Mouse (Mus musculus) embryonic facial prominence, embryonic 14.5 days (tissue): Measurements from ENCODE around the gene Gm3252. TPM values are rescaled to one million over a fixed set of nuclear protein-coding genes. Genes with fewer than 3 reads are reported as not detected.
"Not testable (repeated sequence)": the region's sequence is repeated elsewhere in the genome, so short reads cannot be mapped to it uniquely, and the experiment has no call there.

Source experiments
- ATAC-seq: fragments of 200-750 bp; cut with Nextera tagmentation; 2 replicates; pipeline ENCODE4 v1.8.0; 2017; ENCODE audit warnings: low read depth, moderate number of reproducible peaks, moderate TSS enrichment
- DNase-seq: peaks from one replicate; pipeline ENCODE4 v3.0.0-alpha.2; 2015; ENCODE audit warnings: low spot score
- H3K27ac ChIP-seq: fragments of 300-500 bp; sonication (generic); replicated peaks from 2 replicates; pipeline ENCODE4 v1.5.1; 2014; ENCODE audit warnings: low read depth, mild to moderate bottlenecking, low read length, moderate library complexity
- H3K27me3 ChIP-seq: fragments of 300-500 bp; sonication (generic); replicated peaks from 2 replicates; pipeline ENCODE4 v1.6.1; 2014; ENCODE audit warnings: low read length; ENCODE audit not compliant: control insufficient read depth, insufficient read depth
- H3K36me3 ChIP-seq: fragments of 300-500 bp; sonication (generic); 2 replicates; pipeline ENCODE4 v1.6.1; 2014; ENCODE audit warnings: low read length, mixed read lengths; ENCODE audit not compliant: control insufficient read depth, insufficient read depth
- H3K4me1 ChIP-seq: fragments of 300-500 bp; sonication (generic); 2 replicates; pipeline ENCODE4 v1.6.1; 2014; ENCODE audit warnings: antibody characterized with exemption, low read length; ENCODE audit not compliant: control insufficient read depth, insufficient read depth
- H3K4me2 ChIP-seq: fragments of 300-500 bp; sonication (generic); 2 replicates; pipeline ENCODE4 v1.6.1; 2014; ENCODE audit warnings: low read depth, mild to moderate bottlenecking, low read length, moderate library complexity, mixed read lengths
- H3K4me3 ChIP-seq: fragments of 300-500 bp; sonication (generic); 2 replicates; pipeline ENCODE4 v1.5.1; 2014; ENCODE audit warnings: low read depth, mild to moderate bottlenecking, low read length
- H3K9ac ChIP-seq: fragments of 300-500 bp; sonication (generic); 2 replicates; pipeline ENCODE4 v1.6.1; 2014; ENCODE audit warnings: low read depth, mild to moderate bottlenecking, low read length, moderate library complexity, mixed read lengths
- H3K9me3 ChIP-seq: fragments of 300-500 bp; sonication (generic); 2 replicates; pipeline ENCODE4 v1.6.1; 2016; ENCODE audit warnings: low read length; ENCODE audit not compliant: control insufficient read depth
- WGBS: fragments of 180-500 bp; shearing (Covaris S2); extraction: QIAGEN DNeasy Blood & Tissue Kit; methylation state at CpG from one replicate; pipeline ENCODE4 v1.1.7; 2014; 5-methylcytosine and 5-hydroxymethylcytosine counted together
- polyA plus RNA-seq: library from polyadenylated mRNA; unstranded; fragments of >200 nt; fragmentation: Nextera tagmentation; extraction: Ambion mirVana; gene quantifications from 2 replicates; pipeline ENCODE4 v1.2.1, GENCODE M21; 2014

Gm3252 gene
- polyA plus RNA-seq, result 0.16 and 0.18 TPM in 2 replicates

DNA sequence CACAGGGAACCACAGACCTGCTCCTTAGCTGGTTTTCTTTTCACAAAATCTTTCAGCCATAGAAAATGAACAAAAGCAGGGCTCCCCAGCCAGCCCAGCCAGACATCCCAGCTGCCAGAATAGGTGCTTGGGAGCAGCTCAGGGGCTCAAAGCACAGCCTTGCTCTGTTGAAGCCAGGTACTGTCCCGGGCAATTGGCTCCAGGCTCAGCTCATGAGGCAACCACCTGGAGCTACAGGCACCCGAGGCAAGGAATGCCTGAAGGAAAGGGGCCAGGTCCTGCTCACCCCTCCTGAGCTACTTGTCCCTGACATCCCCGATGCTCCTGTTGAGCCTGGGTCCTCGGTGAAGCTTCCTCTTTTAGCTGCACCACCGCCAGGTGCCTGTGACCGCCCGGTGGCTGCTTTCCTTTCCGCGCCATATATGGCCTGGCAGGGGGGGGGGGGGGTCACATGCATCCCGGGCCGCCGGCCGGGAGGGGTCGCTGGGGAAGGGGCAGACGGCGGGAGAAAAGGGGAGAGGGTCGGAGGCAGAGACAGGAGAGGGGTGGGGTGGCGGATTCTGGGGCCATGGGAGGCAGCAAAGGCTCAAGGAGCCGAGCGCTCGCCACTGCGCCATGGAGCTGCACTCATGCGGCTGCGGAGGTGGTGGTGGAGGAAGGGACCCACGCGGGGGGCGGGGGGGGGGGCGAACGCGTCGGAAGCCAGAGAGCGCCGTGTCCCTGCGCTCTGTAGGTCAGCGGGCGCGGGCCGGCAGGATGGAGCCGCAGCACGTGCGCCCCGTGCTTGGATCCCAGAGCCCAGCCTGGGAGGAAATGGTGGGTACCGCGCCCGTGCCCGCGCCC, at the start of gene Gm3252:
Gene Gm3252, plus strand, starts transcription at position 738 of the 843 bp plus-strand sequence.
- ATAC-seq, H3K27ac ChIP-seq, H3K27me3 ChIP-seq, H3K36me3 ChIP-seq, H3K4me1 ChIP-seq, DNase-seq, H3K9me3 ChIP-seq, H3K9ac ChIP-seq: not testable (repeated sequence)
- H3K4me2 ChIP-seq, result peak within 1 kb of the TSS; percentile 46
- H3K4me3 ChIP-seq, result peak within 1 kb of the TSS; percentile 17
- 0% methylated on average over 2 of the region's 47 CpGs for WGBS

DNA sequence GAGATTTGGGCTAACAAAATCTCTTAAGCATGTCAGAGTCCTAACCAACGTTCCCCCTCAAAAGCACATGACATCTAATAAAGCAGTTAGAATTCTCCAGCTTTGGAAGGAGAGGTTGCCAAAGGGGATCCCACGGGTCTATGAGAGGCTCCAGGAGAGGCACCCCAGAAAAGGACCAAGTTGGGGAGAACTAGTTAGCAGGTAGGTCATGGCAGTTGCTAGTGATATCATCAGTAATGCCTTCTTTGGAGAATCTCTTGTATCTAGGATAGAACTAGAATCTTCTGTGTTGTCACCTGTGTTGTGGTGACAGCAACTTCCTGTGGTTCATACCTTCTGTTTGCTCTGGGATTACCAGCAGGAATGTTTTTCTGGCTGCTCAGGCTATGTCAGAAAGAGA, 17.6 kb upstream of the Gm3252 start, which contains the start of gene Gm7876:
Gene Gm7876, plus strand, starts transcription at position 301 of the 400 bp plus-strand sequence.
- H3K4me3 ChIP-seq, H3K27me3 ChIP-seq, H3K4me2 ChIP-seq, H3K4me1 ChIP-seq, H3K27ac ChIP-seq, H3K9ac ChIP-seq, ATAC-seq, DNase-seq, H3K36me3 ChIP-seq, H3K9me3 ChIP-seq: not testable (repeated sequence)
- WGBS, result 56% methylated on average over 1 of the region's 2 CpGs

DNA sequence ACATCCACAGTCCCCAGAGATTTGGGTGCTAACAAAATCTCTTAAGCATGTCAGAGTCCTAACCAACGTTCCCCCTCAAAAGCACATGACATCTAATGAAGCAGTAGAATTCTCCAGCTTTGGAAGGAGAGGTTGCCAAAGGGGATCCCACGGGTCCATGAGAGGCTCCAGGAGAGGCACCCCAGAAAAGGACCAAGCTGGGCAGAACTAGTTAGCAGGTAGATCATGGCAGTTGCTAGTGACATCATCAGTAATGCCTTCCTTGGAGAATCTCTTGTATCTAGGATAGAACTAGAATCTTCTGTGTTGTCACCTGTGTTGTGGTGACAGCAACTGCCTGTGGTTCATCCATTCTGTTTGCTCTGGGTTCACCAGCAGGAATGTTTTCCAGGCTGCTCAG, 49.5 kb downstream of the Gm3252 start, which contains the start of gene Gm9602:
Gene Gm9602, plus strand, starts transcription at position 301 of the 400 bp plus-strand sequence.
- ATAC-seq, result not testable (repeated sequence)

More for the DNA sequence above, 49.5 kb downstream of the Gm3252 start, which contains the start of gene Gm9602:
- not testable (repeated sequence) for H3K4me3 ChIP-seq, DNase-seq, H3K9me3 ChIP-seq, H3K36me3 ChIP-seq, H3K27me3 ChIP-seq, H3K27ac ChIP-seq, H3K4me1 ChIP-seq, H3K4me2 ChIP-seq, H3K9ac ChIP-seq
- WGBS, result no CpG with 5 or more reads among the region's 2 CpGs

Other genes starting within 250 kb of the Gm3252 start
- not detected in 2 replicates for gene Gm3182, start 245.0 kb upstream of the Gm3252 start, polyA plus RNA-seq
- gene Gm3047, start 171.4 kb upstream of the Gm3252 start, polyA plus RNA-seq, result not detected in 2 replicates
- not detected in 2 replicates for gene Gm8159, start 94.4 kb upstream of the Gm3252 start, polyA plus RNA-seq
- gene Gm3239, start 62.6 kb upstream of the Gm3252 start, polyA plus RNA-seq, result not detected in 2 replicates
- gene Gm7876, start 17.5 kb upstream of the Gm3252 start, polyA plus RNA-seq, result not detected in 2 replicates
- gene Gm9602, start 49.6 kb downstream of the Gm3252 start, polyA plus RNA-seq, result not detected in 2 replicates
- gene Gm3269, start 111.3 kb downstream of the Gm3252 start, polyA plus RNA-seq, result not detected in 2 replicates
- 0.28 and 0.81 TPM in 2 replicates for gene Gm3264, start 128.8 kb downstream of the Gm3252 start, polyA plus RNA-seq
- not detected in 2 replicates for gene Gm3278, start 165.6 kb downstream of the Gm3252 start, polyA plus RNA-seq